Mouse (Mus musculus) liver, postnatal 0 days (tissue): Measurements from ENCODE around the gene Tnfaip8l2.

Experiments used
- CTCF ChIP-seq: sonication (generic); IDR thresholded peaks from 2 replicates; pipeline ENCODE4 v1.5.1; 2016; ENCODE audit warnings: antibody characterized with exemption, low read depth
- EP300 ChIP-seq: IDR thresholded peaks from 2 replicates; pipeline ENCODE4 v1.6.1; 2016; ENCODE audit warnings: antibody characterized with exemption, low read depth, mild to moderate bottlenecking

DNA sequence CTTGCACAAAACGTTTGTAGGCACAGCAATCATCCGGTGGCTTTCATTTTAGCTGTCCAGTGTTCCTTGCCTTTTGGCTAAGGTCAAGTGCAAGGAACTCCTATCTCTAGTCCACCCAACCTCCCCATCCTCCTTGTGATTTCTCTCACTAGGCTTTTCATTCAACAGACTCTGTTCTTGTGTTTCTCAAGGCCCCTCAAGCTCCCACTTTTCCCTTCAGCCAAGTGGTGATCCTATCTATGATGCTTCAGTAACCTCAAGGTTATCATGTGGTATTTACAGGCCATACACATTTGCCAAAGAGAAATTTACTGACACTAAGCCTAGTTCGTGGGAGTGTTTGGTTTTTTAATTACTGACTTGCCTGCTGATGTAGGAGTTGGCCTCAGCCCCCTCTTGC lies 37.7 kb upstream of the Tnfaip8l2 start:
- TF ChIP-seq CTCF (no peak), EP300 (no peak)
